Mouse (Mus musculus): ENCODE data around the gene Tfap2a. TPM values are rescaled to one million over a fixed set of nuclear protein-coding genes. Genes with fewer than 3 reads are reported as not detected.

Gene Tfap2a
- polyA plus RNA-seq, 1 experiment from 2014 or later: 0.32 TPM

GRCm38 (mm10) chr13:40707646-40708045 is 30.5 kb downstream of the Tfap2a start:
- 3% methylated on average over 3 of the region's 3 CpGs for WGBS

DNA sequence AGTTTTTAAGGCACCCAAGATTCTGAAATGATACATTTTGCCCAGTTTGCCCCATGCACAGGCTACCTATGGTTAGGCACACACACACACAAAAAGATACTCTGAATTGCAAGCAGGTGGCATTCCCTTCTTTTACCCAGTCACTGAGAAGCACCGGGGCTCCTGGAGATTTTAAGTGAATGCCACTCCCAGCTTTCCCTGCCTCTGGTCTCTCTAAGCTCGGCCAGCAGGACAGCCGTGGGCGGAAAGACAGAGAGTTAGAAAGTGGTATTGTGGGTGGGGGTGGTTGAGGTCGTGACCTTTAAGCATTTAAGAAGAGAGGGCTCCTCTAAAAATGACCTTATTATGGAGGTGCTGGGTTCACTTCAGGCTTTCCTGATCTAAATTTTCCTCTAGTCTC is 31.6 kb downstream of the Tfap2a start:
- Histone ChIP-seq H3K36me3 (no peaks in the 10 kb centered on the region), H3K27me3 (peaks cover 96% of the 10 kb centered on the region), H3K4me2 (replicated peaks) (no peak overlapping the region), H3K27ac (replicated peaks) (no peak overlapping the region), H3K4me3 (no peak overlapping the region), H3K9me3 (no peaks in the 10 kb centered on the region), H3K4me1 (peaks cover 30% of the 10 kb centered on the region), H3K9ac (replicated peaks) (no peak overlapping the region)
- WGBS: 3% methylated on average over 5 of the region's 5 CpGs
- ATAC-seq (replicated peaks): no peak

More at GRCm38 (mm10) chr13:40707646-40708045, 30.5 kb downstream of the Tfap2a start:
- H3K4me1 ChIP-seq: peaks cover 34% of the 10 kb centered on the region
- H3K27me3 ChIP-seq: peaks cover 95% of the 10 kb centered on the region
- H3K27ac ChIP-seq (replicated peaks): no peak overlapping the region
- H3K4me2 ChIP-seq (replicated peaks): no peak overlapping the region
- no peak for ATAC-seq (replicated peaks)
- no peak overlapping the region for H3K9ac ChIP-seq (replicated peaks)
- no peaks in the 10 kb centered on the region for H3K9me3 ChIP-seq
- no peaks in the 10 kb centered on the region for H3K36me3 ChIP-seq
- H3K4me3 ChIP-seq: no peak overlapping the region

- no peak overlapping the region for H3K4me3 ChIP-seq
- H3K4me2 ChIP-seq (replicated peaks): no peak overlapping the region
- no peaks in the 10 kb centered on the region for H3K36me3 ChIP-seq
- ATAC-seq (replicated peaks): no peak
- no peak overlapping the region for H3K9ac ChIP-seq (replicated peaks)
- H3K9me3 ChIP-seq: no peaks in the 10 kb centered on the region
- H3K27me3 ChIP-seq: peaks cover 96% of the 10 kb centered on the region
- 10% methylated on average over 4 of the region's 4 CpGs for WGBS
- H3K27ac ChIP-seq (replicated peaks): no peak overlapping the region
- H3K4me1 ChIP-seq: peaks cover 30% of the 10 kb centered on the region
Observed at GRCm38 (mm10) chr13:40705821-40706425, 32.3 kb downstream of the Tfap2a start.

DNA sequence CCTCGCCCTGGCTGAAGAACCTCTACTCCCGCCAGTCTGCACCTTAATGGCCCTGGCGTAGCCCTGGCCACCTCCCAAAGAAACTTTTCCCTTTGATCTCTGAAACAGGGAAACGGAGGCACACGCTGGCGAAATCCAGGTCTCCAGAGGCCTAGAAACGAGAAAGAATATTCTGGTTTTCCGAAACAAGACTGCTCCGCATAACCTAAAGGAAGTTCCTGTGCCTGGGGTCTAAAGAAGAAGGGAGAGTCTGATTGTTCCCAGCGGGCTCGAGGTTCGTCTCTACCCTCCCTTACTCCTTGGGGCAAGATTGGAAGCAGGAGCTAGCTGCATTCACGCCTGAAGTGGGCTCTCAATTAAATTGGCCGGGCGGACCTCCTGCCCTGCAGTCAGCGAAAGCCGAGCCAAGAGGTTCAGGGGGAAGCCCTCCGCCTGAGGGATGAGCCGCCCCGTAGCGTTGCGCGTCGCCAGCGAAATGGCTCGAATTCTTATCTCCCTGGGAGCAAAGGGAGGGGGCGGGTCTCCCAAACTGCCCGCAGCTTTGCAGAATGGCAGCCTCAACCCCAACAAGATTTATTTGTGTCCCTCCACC is 33.2 kb downstream of the Tfap2a start:
- no peak overlapping the region for H3K4me3 ChIP-seq
- H3K4me1 ChIP-seq: peaks cover 30% of the 10 kb centered on the region
- H3K9me3 ChIP-seq: no peaks in the 10 kb centered on the region
- H3K36me3 ChIP-seq: no peaks in the 10 kb centered on the region
- peaks cover 94% of the 10 kb centered on the region for H3K27me3 ChIP-seq
- WGBS: under 1% methylated on average over 28 of the region's 28 CpGs
- H3K27ac ChIP-seq (replicated peaks): no peak overlapping the region
- H3K4me2 ChIP-seq (replicated peaks): peak overlapping the region; percentile 35
- ATAC-seq (replicated peaks): no peak
- H3K9ac ChIP-seq (replicated peaks): no peak overlapping the region

GRCm38 (mm10) chr13:40703982-40704501 is 34.1 kb downstream of the Tfap2a start:
- no peak overlapping the region for H3K27ac ChIP-seq (replicated peaks)
- H3K36me3 ChIP-seq: no peaks in the 10 kb centered on the region
- no peaks in the 10 kb centered on the region for H3K9me3 ChIP-seq
- ATAC-seq (replicated peaks): peak; percentile 40; the same call in 1 of the 2 replicates
- no peak overlapping the region for H3K9ac ChIP-seq (replicated peaks)
- under 1% methylated on average over 38 of the region's 38 CpGs for WGBS
- peak overlapping the region; percentile 29 for H3K4me3 ChIP-seq
- peaks cover 92% of the 10 kb centered on the region for H3K27me3 ChIP-seq
- H3K4me2 ChIP-seq (replicated peaks): peak overlapping the region; percentile 35
- H3K4me1 ChIP-seq: peaks cover 23% of the 10 kb centered on the region

GRCm38 (mm10) chr13:40703123-40703797 is 34.9 kb downstream of the Tfap2a start:
- H3K27ac ChIP-seq (replicated peaks): no peak overlapping the region
- WGBS: 2% methylated on average over 19 of the region's 19 CpGs
- H3K36me3 ChIP-seq: no peaks in the 10 kb centered on the region
- ATAC-seq (replicated peaks): no peak
- H3K9me3 ChIP-seq: no peaks in the 10 kb centered on the region
- H3K27me3 ChIP-seq: peaks cover 84% of the 10 kb centered on the region
- H3K4me1 ChIP-seq: peaks cover 20% of the 10 kb centered on the region
- no peak overlapping the region for H3K4me2 ChIP-seq (replicated peaks)
- no peak overlapping the region for H3K9ac ChIP-seq (replicated peaks)
- no peak overlapping the region for H3K4me3 ChIP-seq

DNA sequence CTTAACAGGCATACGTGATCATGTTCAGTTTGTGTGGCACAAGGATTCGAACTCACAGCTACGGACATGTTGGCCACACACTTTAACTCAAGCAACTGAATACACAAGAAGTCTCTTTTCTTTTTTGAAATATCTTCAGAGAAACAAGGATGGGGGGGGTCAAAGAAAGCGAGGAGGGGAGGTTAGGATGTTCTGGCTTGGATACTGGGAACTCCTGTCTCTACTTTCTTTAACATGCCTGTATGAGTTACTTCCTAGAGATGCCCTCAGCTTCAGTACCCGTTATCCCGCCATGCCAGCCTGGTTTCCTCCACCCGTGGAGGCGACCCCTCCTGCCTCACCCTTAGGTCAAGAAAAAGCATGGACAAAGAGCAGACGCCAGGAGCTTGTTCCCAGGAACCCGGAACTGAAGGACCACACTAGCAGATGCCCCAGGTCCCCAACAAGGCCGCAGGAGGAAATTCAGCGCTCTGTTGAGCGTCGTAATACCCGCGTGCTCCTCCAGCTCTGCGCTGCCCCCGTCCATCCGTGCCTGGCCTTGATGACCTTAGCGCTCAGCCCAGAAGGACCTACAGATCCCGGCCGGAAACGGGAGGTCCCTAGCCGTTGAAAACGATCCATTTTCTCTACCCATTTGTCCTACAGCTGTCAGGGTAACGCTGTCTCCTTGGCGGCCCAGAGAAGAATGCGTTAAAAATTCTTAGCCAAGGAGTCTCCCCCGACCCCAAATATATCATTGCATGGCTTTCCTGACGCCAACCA is 35.6 kb downstream of the Tfap2a start:
- Histone ChIP-seq H3K27ac (replicated peaks) (no peak overlapping the region), H3K9ac (replicated peaks) (no peak overlapping the region)

GRCm38 (mm10) chr13:40701691-40702090 is 36.5 kb downstream of the Tfap2a start:
- H3K4me1 ChIP-seq: peaks cover 20% of the 10 kb centered on the region
- H3K27me3 ChIP-seq: peaks cover 68% of the 10 kb centered on the region
- no peaks in the 10 kb centered on the region for H3K36me3 ChIP-seq
- 5% methylated on average over 12 of the region's 12 CpGs for WGBS
- H3K27ac ChIP-seq (replicated peaks): no peak overlapping the region
- no peaks in the 10 kb centered on the region for H3K9me3 ChIP-seq
- no peak overlapping the region for H3K4me2 ChIP-seq (replicated peaks)
- no peak overlapping the region for H3K4me3 ChIP-seq
- no peak overlapping the region for H3K9ac ChIP-seq (replicated peaks)
- ATAC-seq (replicated peaks): no peak

More for the DNA sequence above, 35.6 kb downstream of the Tfap2a start:
- Histone ChIP-seq H3K9me3 (no peaks in the 10 kb centered on the region), H3K36me3 (no peaks in the 10 kb centered on the region), H3K27me3 (peaks cover 77% of the 10 kb centered on the region), H3K4me2 (replicated peaks) (no peak overlapping the region), H3K4me3 (no peak overlapping the region), H3K4me1 (peaks cover 20% of the 10 kb centered on the region)
- WGBS: 4% methylated on average over 30 of the region's 30 CpGs
- ATAC-seq (replicated peaks): no peak

DNA sequence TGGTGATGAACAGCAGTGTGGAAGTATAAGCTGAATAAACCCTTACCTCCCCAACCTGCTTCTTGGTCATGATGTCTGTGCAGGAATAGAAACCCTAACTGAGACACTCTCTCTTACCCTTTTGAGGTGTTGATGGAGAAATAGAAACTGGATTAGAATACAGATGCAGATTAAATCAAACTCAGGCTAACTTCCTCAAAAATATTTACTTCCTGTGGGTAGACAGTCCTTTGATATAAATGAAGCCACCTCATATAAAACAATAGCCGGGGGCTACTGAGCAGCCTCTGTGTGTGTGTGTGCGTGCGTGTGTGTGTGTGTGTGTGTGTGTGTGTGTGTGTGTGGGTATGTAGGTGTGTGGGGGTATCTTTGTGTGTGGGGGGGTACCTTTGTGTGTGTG is 52.4 kb downstream of the Tfap2a start:
- Histone ChIP-seq H3K4me2 (replicated peaks) (no peak overlapping the region), H3K9ac (replicated peaks) (no peak overlapping the region), H3K9me3 (no peaks in the 10 kb centered on the region), H3K4me1 (no peaks in the 10 kb centered on the region), H3K27ac (replicated peaks) (no peak overlapping the region), H3K27me3 (no peaks in the 10 kb centered on the region), H3K36me3 (no peaks in the 10 kb centered on the region), H3K4me3 (no peak overlapping the region)
- 89% methylated on average over 3 of the region's 3 CpGs for WGBS
- no peak for ATAC-seq (replicated peaks)

DNA sequence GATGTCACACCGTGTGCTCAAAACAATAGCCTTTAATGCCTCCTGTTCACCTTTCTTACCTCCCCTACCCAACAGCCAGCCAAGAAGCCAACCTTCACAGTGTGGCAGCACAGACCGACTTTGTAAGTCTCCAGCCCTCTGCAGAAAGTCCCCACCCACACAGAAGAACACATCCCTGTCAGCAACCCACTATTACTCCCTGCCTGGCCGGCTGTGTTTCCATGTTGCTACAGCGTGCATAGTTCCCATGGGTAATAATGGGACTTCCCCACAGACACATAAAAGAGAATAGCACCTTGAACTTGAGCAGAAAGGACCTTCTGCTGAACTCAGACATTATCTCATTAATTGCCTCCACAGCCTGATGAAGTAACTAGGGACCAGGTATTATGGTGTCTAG is 61.4 kb downstream of the Tfap2a start:
- Histone ChIP-seq H3K4me3 (no peak overlapping the region), H3K4me1 (no peaks in the 10 kb centered on the region), H3K9ac (replicated peaks) (no peak overlapping the region), H3K27me3 (no peaks in the 10 kb centered on the region), H3K36me3 (no peaks in the 10 kb centered on the region), H3K27ac (replicated peaks) (no peak overlapping the region), H3K4me2 (replicated peaks) (no peak overlapping the region), H3K9me3 (no peaks in the 10 kb centered on the region)
- no peak for ATAC-seq (replicated peaks)
- 44% methylated on average over 4 of the region's 4 CpGs for WGBS
